Mouse (Mus musculus) layer of hippocampus, adult 18-20 months (tissue): ENCODE data around the gene Gm527. TPM values are rescaled to one million over a fixed set of nuclear protein-coding genes. Genes with fewer than 3 reads are reported as not detected.

ENCODE experiments used
- DNase-seq, 2 experiments: peaks; one replicate each; pipeline ENCODE4 v3.0.0; 2022; ENCODE audit warnings: low spot score in 2 of 2
- long read RNA-seq: library from polyadenylated mRNA; stranded (forward); transcript quantifications from one replicate; pipeline ENCODE4 v2.0.0, GENCODE M21; 2021
- total RNA-seq, 2 experiments: library from RNA; stranded (reverse); gene quantifications; 2 replicates each; pipeline ENCODE4 v1.2.3; 2021

The Gm527 gene
- total RNA-seq, result 10 to 100 TPM; 13.8 to 15.1 TPM
- long read RNA-seq, partial matches to known transcripts, result 0 of 5 reads
- long read RNA-seq, other reads (novel, unspliced or antisense), result 1 of 5 reads

- DNase-seq, result peak; percentile 91 to 96
Observed at GRCm38 (mm10) chr12:64917578-64918471, at the start of gene Gm527. TSS of gene Gm527 (plus strand) at chr12:64917906.

GRCm38 (mm10) chr12:64871103-64871502 lies 46.6 kb upstream of the Gm527 start:
- DNase-seq, result no peak

GRCm38 (mm10) chr12:64897060-64897730 lies 20.5 kb upstream of the Gm527 start:
- DNase-seq, result peak; percentile 44 to 54

GRCm38 (mm10) chr12:64902506-64902905 lies 15.2 kb upstream of the Gm527 start:
- no peak for DNase-seq

GRCm38 (mm10) chr12:64903186-64903585 lies 14.5 kb upstream of the Gm527 start:
- DNase-seq, result no peak

GRCm38 (mm10) chr12:64912996-64913395 lies 4.7 kb upstream of the Gm527 start:
- no peak for DNase-seq

- DNase-seq, result no peak
Observed at GRCm38 (mm10) chr12:64916735-64917134, 971 bp upstream of the Gm527 start.

GRCm38 (mm10) chr12:64937493-64937892 lies 19.8 kb downstream of the Gm527 start:
- no peak for DNase-seq

GRCm38 (mm10) chr12:64964560-64964959 lies 46.9 kb downstream of the Gm527 start:
- DNase-seq, result no peak

- DNase-seq, result peak; percentile 99 to 100
Observed at GRCm38 (mm10) chr12:64965124-64966026, 47.7 kb downstream of the Gm527 start, which contains the start of the genes Klhl28 and Togaram1. TSS of gene Klhl28 (minus strand) at chr12:64965534. TSS of gene Togaram1 (plus strand) at chr12:64965804.

GRCm38 (mm10) chr12:64966101-64966631 lies 48.5 kb downstream of the Gm527 start:
- peak; percentile 19 to 23 for DNase-seq

GRCm38 (mm10) chr12:64966652-64967435 lies 49.1 kb downstream of the Gm527 start:
- DNase-seq, result no peak

GRCm38 (mm10) chr12:64967470-64967869 lies 49.8 kb downstream of the Gm527 start:
- no peak for DNase-seq

GRCm38 (mm10) chr12:64968067-64968466 lies 50.4 kb downstream of the Gm527 start:
- DNase-seq, result no peak

GRCm38 (mm10) chr12:64971399-64971798 lies 53.7 kb downstream of the Gm527 start:
- no peak for DNase-seq

GRCm38 (mm10) chr12:64972063-64972462 lies 54.4 kb downstream of the Gm527 start:
- no peak for DNase-seq
